Mouse (Mus musculus): ENCODE measurements around the gene Rptor. TPM values are rescaled to one million over a fixed set of nuclear protein-coding genes. Genes with fewer than 3 reads are reported as not detected.

The Rptor gene
- polyA plus RNA-seq, 1 experiment from 2014 or later = 18.3 TPM

DNA sequence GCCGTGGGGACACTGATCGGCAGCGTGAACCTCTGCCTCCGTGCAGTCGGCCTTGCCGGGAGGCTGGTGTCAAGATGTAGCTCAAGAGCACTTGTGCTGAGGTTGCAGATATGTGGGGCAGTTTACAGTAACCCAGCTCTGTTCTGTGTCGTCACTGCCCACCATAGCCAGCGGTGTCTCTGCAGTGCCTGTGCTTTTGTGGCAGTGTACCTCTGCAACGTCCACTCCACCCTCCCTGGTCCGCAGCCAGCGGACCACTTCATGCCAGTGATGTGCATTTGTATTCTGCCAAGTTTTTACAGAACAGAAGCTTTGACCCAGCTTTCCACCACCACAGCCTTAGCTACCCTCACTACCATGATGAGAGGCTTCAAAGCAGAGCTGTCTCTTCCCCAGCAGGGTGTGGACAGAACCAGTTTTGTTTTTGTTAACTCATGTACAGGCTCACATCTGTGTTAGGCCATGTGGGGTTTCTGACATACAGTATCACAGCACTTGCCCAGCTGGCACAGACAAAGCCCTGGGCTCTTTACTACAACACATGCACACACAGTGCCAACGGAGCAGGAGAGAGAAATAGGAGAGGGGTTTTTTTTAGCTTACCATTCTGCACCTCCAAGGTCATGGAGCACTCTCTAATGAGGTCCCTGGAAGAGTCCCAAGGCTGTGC, 182.1 kb downstream of the Rptor start:
- H3K4me3 ChIP-seq = no peak overlapping the region
- H3K9me3 ChIP-seq (replicated peaks) = no peaks in the 10 kb centered on the region
- no peak overlapping the region for H3K27ac ChIP-seq
- ATAC-seq (ENCODE audit: low FRiP score) = no peak
- peaks cover 32% of the 10 kb centered on the region for H3K4me1 ChIP-seq
- no peaks in the 10 kb centered on the region for H3K27me3 ChIP-seq
- H3K36me3 ChIP-seq = no peaks in the 10 kb centered on the region
- H3K9ac ChIP-seq = no peak overlapping the region
- H3K4me2 ChIP-seq (replicated peaks) = no peak overlapping the region
- 91% methylated on average over 12 of the region's 12 CpGs for WGBS

- ATAC-seq (ENCODE audit: low FRiP score) = no peak
- Histone ChIP-seq H3K4me2 (replicated peaks) (no peak overlapping the region), H3K9ac (no peak overlapping the region), H3K27ac (peak overlapping the region; percentile 36; the same call in 1 of the 2 replicates), H3K36me3 (no peaks in the 10 kb centered on the region), H3K4me1 (peaks cover 40% of the 10 kb centered on the region), H3K9me3 (replicated peaks) (no peaks in the 10 kb centered on the region), H3K4me3 (no peak overlapping the region), H3K27me3 (no peaks in the 10 kb centered on the region)
- WGBS = 91% methylated on average over 7 of the region's 7 CpGs
Observed at GRCm38 (mm10) chr11:119785661-119786384, 183.1 kb downstream of the Rptor start.

- Histone ChIP-seq H3K4me3 (no peak overlapping the region), H3K4me1 (peaks cover 40% of the 10 kb centered on the region), H3K9ac (no peak overlapping the region), H3K27ac (peak overlapping the region; percentile 67), H3K27me3 (no peaks in the 10 kb centered on the region), H3K36me3 (no peaks in the 10 kb centered on the region), H3K4me2 (replicated peaks) (no peak overlapping the region), H3K9me3 (replicated peaks) (no peaks in the 10 kb centered on the region)
- ATAC-seq (ENCODE audit: low FRiP score) = peak; percentile 24; the same call in 1 of the 2 replicates
- 61% methylated on average over 8 of the region's 8 CpGs for WGBS
Observed at GRCm38 (mm10) chr11:119786385-119786880, 183.7 kb downstream of the Rptor start.

- WGBS = 53% methylated on average over 7 of the region's 7 CpGs
- Histone ChIP-seq H3K4me1 (peaks cover 47% of the 10 kb centered on the region), H3K27ac (peak overlapping the region; percentile 73)
Observed at GRCm38 (mm10) chr11:119788488-119788887, 185.8 kb downstream of the Rptor start.

GRCm38 (mm10) chr11:119788919-119789713, 186.4 kb downstream of the Rptor start:
- Histone ChIP-seq H3K36me3 (no peaks in the 10 kb centered on the region), H3K4me2 (replicated peaks) (no peak overlapping the region), H3K9ac (no peak overlapping the region; the same call in 1 of the 2 replicates), H3K4me3 (no peak overlapping the region), H3K27me3 (no peaks in the 10 kb centered on the region), H3K9me3 (replicated peaks) (no peaks in the 10 kb centered on the region), H3K27ac (peak overlapping the region; percentile 73), H3K4me1 (peaks cover 49% of the 10 kb centered on the region)
- WGBS = 63% methylated on average over 3 of the region's 3 CpGs
- no peak for ATAC-seq (ENCODE audit: low FRiP score)

More at GRCm38 (mm10) chr11:119788488-119788887, 185.8 kb downstream of the Rptor start:
- peak overlapping the region; percentile 13; the same call in 1 of the 2 replicates for H3K9ac ChIP-seq
- H3K4me2 ChIP-seq (replicated peaks) = no peak overlapping the region
- H3K36me3 ChIP-seq = no peaks in the 10 kb centered on the region
- no peak for ATAC-seq (ENCODE audit: low FRiP score)
- H3K27me3 ChIP-seq = no peaks in the 10 kb centered on the region
- no peak overlapping the region for H3K4me3 ChIP-seq
- no peaks in the 10 kb centered on the region for H3K9me3 ChIP-seq (replicated peaks)

DNA sequence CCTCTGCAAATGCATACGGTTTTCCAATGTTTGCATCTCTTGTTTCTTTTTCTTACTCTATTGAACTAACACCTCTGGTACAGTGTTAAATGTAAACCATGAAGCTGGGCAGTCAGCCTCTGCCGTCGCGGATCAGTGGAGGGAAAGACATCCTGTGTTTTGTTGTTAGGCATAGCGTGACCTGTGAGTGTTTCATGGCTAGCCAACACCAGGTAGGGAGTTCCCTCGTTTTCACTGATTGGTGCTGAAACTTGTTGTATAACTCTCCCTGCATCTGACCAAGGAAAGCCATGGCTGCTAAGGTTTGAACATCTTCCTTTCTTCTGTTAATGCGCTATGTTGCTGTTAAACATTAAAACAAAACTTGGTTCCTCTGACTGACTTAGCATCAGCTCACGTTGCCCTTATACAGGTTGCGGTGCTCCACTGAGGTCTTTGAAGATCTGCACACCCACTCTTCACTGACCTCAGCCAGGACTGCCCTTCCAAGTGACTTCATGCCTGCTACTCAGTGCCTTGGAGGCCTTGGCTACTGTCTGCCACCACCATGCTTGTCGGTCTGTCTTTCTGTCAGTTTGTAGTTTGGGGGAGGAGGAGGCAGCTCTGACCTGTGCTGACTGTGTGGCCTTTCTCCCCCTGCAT, 189.3 kb downstream of the Rptor start:
- WGBS = 84% methylated on average over 10 of the region's 10 CpGs
- no peaks in the 10 kb centered on the region for H3K27me3 ChIP-seq
- H3K27ac ChIP-seq = no peak overlapping the region
- no peak overlapping the region for H3K9ac ChIP-seq
- no peaks in the 10 kb centered on the region for H3K9me3 ChIP-seq (replicated peaks)
- H3K4me1 ChIP-seq = peaks cover 56% of the 10 kb centered on the region
- no peak overlapping the region for H3K4me2 ChIP-seq (replicated peaks)
- H3K4me3 ChIP-seq = no peak overlapping the region
- no peak for ATAC-seq (ENCODE audit: low FRiP score)
- no peaks in the 10 kb centered on the region for H3K36me3 ChIP-seq

DNA sequence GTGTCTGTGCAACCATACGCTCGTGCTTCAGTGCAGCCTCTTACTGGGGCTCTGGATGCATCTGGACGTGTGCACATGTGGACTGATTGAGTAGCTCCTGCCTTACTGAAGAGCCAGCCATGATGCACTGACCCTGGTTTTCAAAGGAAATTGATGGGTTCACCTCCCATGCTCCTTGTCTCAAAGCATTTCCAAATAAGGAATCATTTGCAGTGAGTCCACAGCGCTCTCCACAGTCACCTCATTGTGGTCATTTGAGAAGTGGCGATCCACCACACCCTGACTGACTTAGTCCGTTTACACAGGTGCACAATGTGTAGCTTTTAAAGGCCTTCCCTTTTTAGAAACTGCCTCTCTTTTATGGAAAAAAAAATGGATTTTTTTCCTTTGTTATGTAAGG, 190.7 kb downstream of the Rptor start:
- Histone ChIP-seq H3K9me3 (replicated peaks) (no peaks in the 10 kb centered on the region), H3K36me3 (0 out of 2 replicates have a peak, but pooled peaks cover 3% of the 10 kb centered on the region), H3K4me2 (replicated peaks) (no peak overlapping the region), H3K4me3 (no peak overlapping the region), H3K4me1 (peaks cover 47% of the 10 kb centered on the region), H3K9ac (no peak overlapping the region), H3K27me3 (no peaks in the 10 kb centered on the region), H3K27ac (no peak overlapping the region)
- no peak for ATAC-seq (ENCODE audit: low FRiP score)
- WGBS = 59% methylated on average over 6 of the region's 6 CpGs

DNA sequence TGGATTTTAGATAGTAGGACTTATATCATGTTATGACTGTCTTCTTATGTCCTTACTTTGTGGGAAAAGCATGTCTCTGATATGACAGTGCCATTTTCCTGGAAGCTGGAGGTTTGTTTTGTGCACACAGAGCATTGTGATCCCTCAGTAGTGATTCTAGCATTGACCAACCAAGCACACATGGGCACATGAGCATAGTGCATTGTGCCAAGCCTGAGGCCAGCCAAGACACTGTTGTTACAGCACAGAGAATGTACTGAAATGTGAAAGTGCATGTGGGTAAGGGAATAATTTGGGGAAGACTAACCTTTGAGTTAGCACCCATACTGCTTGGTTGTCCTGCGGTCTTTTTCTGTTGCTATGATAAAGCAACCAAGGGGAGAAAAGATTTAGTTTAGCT, 191.3 kb downstream of the Rptor start:
- Histone ChIP-seq H3K27ac (no peak overlapping the region), H3K9ac (no peak overlapping the region), H3K4me2 (replicated peaks) (no peak overlapping the region), H3K4me3 (no peak overlapping the region), H3K27me3 (no peaks in the 10 kb centered on the region), H3K36me3 (0 out of 2 replicates have a peak, but pooled peaks cover 6% of the 10 kb centered on the region), H3K9me3 (replicated peaks) (no peaks in the 10 kb centered on the region), H3K4me1 (peaks cover 41% of the 10 kb centered on the region)
- no peak for ATAC-seq (ENCODE audit: low FRiP score)
- WGBS = 97% methylated on average over 1 of the region's 1 CpGs

- H3K4me3 ChIP-seq = no peak overlapping the region
- peaks cover 38% of the 10 kb centered on the region for H3K4me1 ChIP-seq
- no peak overlapping the region for H3K4me2 ChIP-seq (replicated peaks)
- WGBS = 73% methylated on average over 6 of the region's 6 CpGs
- ATAC-seq (ENCODE audit: low FRiP score) = no peak
- no peak overlapping the region for H3K9ac ChIP-seq
- H3K9me3 ChIP-seq (replicated peaks) = no peaks in the 10 kb centered on the region
- no peaks in the 10 kb centered on the region for H3K27me3 ChIP-seq
- no peak overlapping the region for H3K27ac ChIP-seq
- H3K36me3 ChIP-seq = 0 out of 2 replicates have a peak, but pooled peaks cover 6% of the 10 kb centered on the region
Observed at GRCm38 (mm10) chr11:119794671-119795070, 192.0 kb downstream of the Rptor start.

DNA sequence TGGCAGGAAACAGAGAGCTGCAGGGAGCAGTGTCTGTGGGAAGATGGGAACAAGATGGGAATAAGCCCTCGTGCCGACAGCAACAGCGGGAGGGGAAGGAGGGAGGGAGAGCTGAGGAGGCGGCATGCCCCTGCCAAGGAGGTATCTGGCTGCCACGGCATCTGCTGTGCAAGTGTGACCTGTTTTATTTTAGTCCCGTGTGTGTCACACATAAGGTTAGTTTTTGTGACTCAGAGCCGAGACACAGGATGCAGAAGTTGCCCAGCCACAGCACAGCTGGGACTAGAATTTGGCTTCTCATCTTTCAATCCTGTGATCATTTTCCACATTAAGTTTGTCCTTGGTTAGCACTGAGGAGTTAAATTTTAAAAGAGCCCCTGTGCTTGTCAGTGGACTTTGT, 193.7 kb downstream of the Rptor start:
- no peak overlapping the region for H3K4me2 ChIP-seq (replicated peaks)
- WGBS = 52% methylated on average over 7 of the region's 7 CpGs
- H3K4me3 ChIP-seq = no peak overlapping the region
- H3K27me3 ChIP-seq = no peaks in the 10 kb centered on the region
- H3K4me1 ChIP-seq = peaks cover 28% of the 10 kb centered on the region
- H3K9me3 ChIP-seq (replicated peaks) = no peaks in the 10 kb centered on the region
- H3K9ac ChIP-seq = no peak overlapping the region
- H3K27ac ChIP-seq = no peak overlapping the region
- H3K36me3 ChIP-seq = 0 out of 2 replicates have a peak, but pooled peaks cover 6% of the 10 kb centered on the region
- no peak for ATAC-seq (ENCODE audit: low FRiP score)

- H3K9ac ChIP-seq = no peak overlapping the region
- no peaks in the 10 kb centered on the region for H3K9me3 ChIP-seq (replicated peaks)
- H3K4me2 ChIP-seq (replicated peaks) = no peak overlapping the region
- no peak for ATAC-seq (ENCODE audit: low FRiP score)
- no peak overlapping the region for H3K27ac ChIP-seq
- H3K4me3 ChIP-seq = no peak overlapping the region
- no peaks in the 10 kb centered on the region for H3K27me3 ChIP-seq
- 0 out of 2 replicates have a peak, but pooled peaks cover 6% of the 10 kb centered on the region for H3K36me3 ChIP-seq
- peaks cover 28% of the 10 kb centered on the region for H3K4me1 ChIP-seq
- 87% methylated on average over 7 of the region's 7 CpGs for WGBS
Observed at GRCm38 (mm10) chr11:119796846-119797245, 194.1 kb downstream of the Rptor start.
